Mouse (Mus musculus): ENCODE data around the gene Mink1.

GRCm38 (mm10) chr11:70610752-70611151 is 48.1 kb downstream of the Mink1 start:
- TF ChIP-seq CTCF (IDR thresholded peaks at IDR 0.05; ENCODE audit: control insufficient read depth, insufficient read depth, low read length) (0 out of 2 replicates have a peak, but pooled peaks have one; percentile 4), POLR2A (IDR thresholded peaks at IDR 0.05; ENCODE audit: borderline replicate concordance, control insufficient read depth, low read depth, low read length) (no peak)

Measured in bone marrow, adult 2 months (tissue).